Mouse (Mus musculus): ENCODE data around the gene Rps27rt.
A peak's percentile ranks its signal among the peaks of the same experiment; 100 is the strongest.
"Not testable (repeated sequence)": the region's sequence is repeated elsewhere in the genome, so short reads cannot be mapped to it uniquely, and the experiment has no call there.

Rps27rt gene

GRCm38 (mm10) chr9:114982689-114983360, at the start of gene Rps27rt:
TSS of gene Rps27rt (minus strand) at chr9:114982739.
- DNase-seq (ENCODE audit: low spot score): no peak

- DNase-seq (ENCODE audit: low spot score): not testable (repeated sequence)
Observed at GRCm38 (mm10) chr9:115031046-115031445, 48.5 kb upstream of the Rps27rt start.

- no peak for DNase-seq (ENCODE audit: low spot score)
Observed at GRCm38 (mm10) chr9:115030581-115030980, 48.0 kb upstream of the Rps27rt start.

GRCm38 (mm10) chr9:115029307-115029706, 46.8 kb upstream of the Rps27rt start:
- peak; percentile 84 for DNase-seq (ENCODE audit: low spot score)

- no peak for DNase-seq (ENCODE audit: low spot score)
Observed at GRCm38 (mm10) chr9:115023708-115024383, 41.3 kb upstream of the Rps27rt start.

- no peak for DNase-seq (ENCODE audit: low spot score)
Observed at GRCm38 (mm10) chr9:115023137-115023536, 40.6 kb upstream of the Rps27rt start.

- no peak for DNase-seq (ENCODE audit: low spot score)
Observed at GRCm38 (mm10) chr9:115021419-115021818, 38.9 kb upstream of the Rps27rt start.

- DNase-seq (ENCODE audit: low spot score): no peak
Observed at GRCm38 (mm10) chr9:115020141-115020540, 37.6 kb upstream of the Rps27rt start.

- no peak for DNase-seq (ENCODE audit: low spot score)
Observed at GRCm38 (mm10) chr9:115012367-115012766, 29.8 kb upstream of the Rps27rt start.

- DNase-seq (ENCODE audit: low spot score): no peak
Observed at GRCm38 (mm10) chr9:115008194-115008593, 25.7 kb upstream of the Rps27rt start.

GRCm38 (mm10) chr9:115007776-115008175, 25.2 kb upstream of the Rps27rt start:
- DNase-seq (ENCODE audit: low spot score): no peak

- no peak for DNase-seq (ENCODE audit: low spot score)
Observed at GRCm38 (mm10) chr9:115005446-115005845, 22.9 kb upstream of the Rps27rt start.

GRCm38 (mm10) chr9:114999771-115000146, 17.2 kb upstream of the Rps27rt start:
- DNase-seq (ENCODE audit: low spot score): no peak

- DNase-seq (ENCODE audit: low spot score): no peak
Observed at GRCm38 (mm10) chr9:114999010-114999770, 16.7 kb upstream of the Rps27rt start.

GRCm38 (mm10) chr9:114996489-114996888, 13.9 kb upstream of the Rps27rt start:
- no peak for DNase-seq (ENCODE audit: low spot score)

- DNase-seq (ENCODE audit: low spot score): no peak
Observed at GRCm38 (mm10) chr9:114995716-114996115, 13.2 kb upstream of the Rps27rt start.

GRCm38 (mm10) chr9:114995250-114995649, 12.7 kb upstream of the Rps27rt start:
- DNase-seq (ENCODE audit: low spot score): no peak

GRCm38 (mm10) chr9:114992528-114992927, 10.0 kb upstream of the Rps27rt start:
- no peak for DNase-seq (ENCODE audit: low spot score)

GRCm38 (mm10) chr9:114990421-114990820, 7.9 kb upstream of the Rps27rt start:
- DNase-seq (ENCODE audit: low spot score): peak; percentile 19

GRCm38 (mm10) chr9:114988610-114989327, 6.2 kb upstream of the Rps27rt start:
- no peak for DNase-seq (ENCODE audit: low spot score)

GRCm38 (mm10) chr9:114988029-114988428, 5.5 kb upstream of the Rps27rt start:
- DNase-seq (ENCODE audit: low spot score): no peak

- no peak for DNase-seq (ENCODE audit: low spot score)
Observed at GRCm38 (mm10) chr9:114986361-114986760, 3.8 kb upstream of the Rps27rt start.
